In genomic region chr11:89733526-89733925, GRCm38 (mm10) we compare ENCODE assay signal across 24 mouse cellular contexts. TPM values are rescaled to one million over a fixed set of nuclear protein-coding genes. Genes with fewer than 3 reads are reported as not detected.
"Had no signal": no experiment of that assay in that cellular context is flagged by ENCODE, and none has a peak within 500 bp of the region (broad histone marks: within the 10 kb centered on the region; RNA-seq: fewer than 3 reads in every experiment).

No protein-coding gene starts in this region.

- DNase-seq: gastrocnemius, adult 2 months; gastrocnemius, postnatal 10 days; gastrocnemius, postnatal 25 days; heart, adult 18-20 months; heart, postnatal 10 days; heart, postnatal 4 days; kidney, postnatal 36 days; layer of hippocampus, adult 9-11 months; layer of hippocampus, postnatal 36 days; left cerebral cortex, postnatal 4 days had no signal

- H3K27ac ChIP-seq: gastrocnemius, adult 2 months; heart, embryonic 10.5 days; hindbrain, embryonic 10.5 days; hindbrain, embryonic 12.5 days; hindbrain, embryonic 14.5 days; kidney, embryonic 15.5 days; kidney, postnatal 0 days; limb, embryonic 13.5 days; limb, embryonic 15.5 days had no signal

- H3K27me3 ChIP-seq: heart, embryonic 12.5 days; hindbrain, embryonic 12.5 days; kidney, embryonic 15.5 days; limb, embryonic 13.5 days; limb, embryonic 15.5 days had no signal

- H3K4me2 ChIP-seq: heart, embryonic 12.5 days; hindbrain, embryonic 12.5 days; hindbrain, embryonic 14.5 days; kidney, embryonic 15.5 days; limb, embryonic 13.5 days; limb, embryonic 15.5 days had no signal

- H3K4me3 ChIP-seq: gastrocnemius, adult 2 months; heart, embryonic 10.5 days; heart, embryonic 12.5 days; hindbrain, embryonic 10.5 days; hindbrain, embryonic 12.5 days; kidney, embryonic 15.5 days; limb, embryonic 13.5 days; limb, embryonic 15.5 days had no signal

- H3K4me1 ChIP-seq: heart, embryonic 12.5 days; hindbrain, embryonic 10.5 days; hindbrain, embryonic 12.5 days; limb, embryonic 15.5 days had no signal

- ATAC-seq: forebrain, embryonic 16.5 days; hindbrain, embryonic 16.5 days; inflammation-experienced regulatory T-cells, adult 6 months had no signal

- H3K9ac ChIP-seq: heart, embryonic 12.5 days; hindbrain, embryonic 12.5 days; hindbrain, embryonic 14.5 days; kidney, embryonic 15.5 days; limb, embryonic 13.5 days; limb, embryonic 15.5 days had no signal

- H3K9me3 ChIP-seq: heart, embryonic 10.5 days; heart, embryonic 12.5 days; hindbrain, embryonic 10.5 days; hindbrain, embryonic 12.5 days; kidney, embryonic 15.5 days; limb, embryonic 13.5 days; limb, embryonic 15.5 days had no signal

- H3K36me3 ChIP-seq: heart, embryonic 10.5 days; heart, embryonic 12.5 days; hindbrain, embryonic 10.5 days; hindbrain, embryonic 12.5 days; kidney, embryonic 15.5 days; limb, embryonic 13.5 days; limb, embryonic 15.5 days had no signal

RNA-seq across cellular contexts. Expression of gene Ankfn1, which starts 43.9 kb away (rescaled TPM):
- polyA plus RNA-seq: heart, embryonic 12.5 days; heart, embryonic 14.5 days; inflammation-experienced regulatory T-cells, adult 6 months; large intestine, adult 2 months had no signal
